Mouse (Mus musculus) cerebellum, postnatal 14 days (tissue): Measurements from ENCODE around the gene Zfp768.
A peak's percentile ranks its signal among the peaks of the same experiment; 100 is the strongest.
"Not testable (repeated sequence)": the region's sequence is repeated elsewhere in the genome, so short reads cannot be mapped to it uniquely, and the experiment has no call there.

Experiments
- DNase-seq, 2 experiments: peaks; one replicate each; pipeline ENCODE4 v3.0.0; 2021; ENCODE audit warnings: mixed read lengths in 2 of 2

Gene Zfp768

DNA sequence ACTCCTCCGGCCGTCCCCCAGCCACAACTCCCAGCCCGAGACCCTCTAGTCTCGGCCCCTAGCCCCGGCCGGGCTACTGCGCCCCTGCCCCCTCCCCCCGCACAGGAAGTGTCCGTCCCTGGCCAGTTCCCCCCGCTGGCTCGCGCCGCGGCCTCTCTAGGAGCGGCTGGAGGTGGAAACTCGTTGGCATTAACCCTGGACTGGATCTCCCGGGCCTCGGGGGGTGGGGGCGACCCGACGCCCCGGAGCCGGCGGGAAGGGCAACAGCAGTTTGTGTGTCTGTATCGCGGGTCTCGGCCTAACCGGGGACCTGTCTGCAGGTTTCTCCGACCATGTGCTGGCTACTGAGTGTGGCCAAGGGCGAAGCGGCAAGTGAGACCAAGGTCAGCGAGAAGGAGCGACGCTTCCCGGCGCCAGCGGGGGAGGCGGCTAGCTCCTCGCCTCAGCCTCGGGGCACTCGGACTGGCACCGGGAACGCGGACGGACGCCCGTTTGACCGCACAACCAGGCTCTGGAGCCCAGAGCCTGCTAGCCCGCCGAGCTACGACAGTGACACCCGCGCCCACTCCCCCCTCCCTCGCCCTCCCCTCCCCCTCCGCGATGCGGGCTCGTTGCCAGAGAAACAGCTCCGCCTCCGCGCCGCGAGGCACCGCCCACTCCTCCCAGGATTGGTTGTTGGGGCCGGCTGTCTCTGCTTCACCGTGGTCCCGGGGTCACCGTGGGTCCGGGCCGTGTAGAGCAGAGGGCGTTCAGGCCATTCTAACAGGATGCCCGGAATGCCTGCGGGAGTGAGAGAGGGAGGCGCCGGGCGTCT lies at the start of gene Zfp768:
Zfp768 (minus strand) TSS at position 78 of the 814 bp plus-strand sequence.
- peak; percentile 98 to 99 for DNase-seq

DNA sequence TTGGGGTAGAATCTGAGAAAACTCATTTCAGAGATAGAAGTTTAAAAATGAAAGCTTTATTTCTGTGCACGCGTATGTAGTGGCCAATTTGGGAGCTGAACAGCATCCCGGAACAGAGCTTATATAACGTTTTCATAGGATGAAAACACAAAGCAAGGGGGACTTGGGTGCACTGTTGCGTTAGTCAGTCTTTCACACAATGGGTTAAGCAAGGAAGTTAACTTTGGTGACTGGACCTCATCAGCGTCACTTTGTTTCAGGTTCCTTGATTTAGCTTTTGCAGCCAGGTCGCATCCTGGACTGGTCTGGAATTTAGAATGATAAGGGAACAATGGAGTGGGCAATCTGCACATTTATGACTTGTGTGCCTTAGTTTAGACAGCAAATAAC lies 48.5 kb upstream of the Zfp768 start:
- no peak for DNase-seq

DNA sequence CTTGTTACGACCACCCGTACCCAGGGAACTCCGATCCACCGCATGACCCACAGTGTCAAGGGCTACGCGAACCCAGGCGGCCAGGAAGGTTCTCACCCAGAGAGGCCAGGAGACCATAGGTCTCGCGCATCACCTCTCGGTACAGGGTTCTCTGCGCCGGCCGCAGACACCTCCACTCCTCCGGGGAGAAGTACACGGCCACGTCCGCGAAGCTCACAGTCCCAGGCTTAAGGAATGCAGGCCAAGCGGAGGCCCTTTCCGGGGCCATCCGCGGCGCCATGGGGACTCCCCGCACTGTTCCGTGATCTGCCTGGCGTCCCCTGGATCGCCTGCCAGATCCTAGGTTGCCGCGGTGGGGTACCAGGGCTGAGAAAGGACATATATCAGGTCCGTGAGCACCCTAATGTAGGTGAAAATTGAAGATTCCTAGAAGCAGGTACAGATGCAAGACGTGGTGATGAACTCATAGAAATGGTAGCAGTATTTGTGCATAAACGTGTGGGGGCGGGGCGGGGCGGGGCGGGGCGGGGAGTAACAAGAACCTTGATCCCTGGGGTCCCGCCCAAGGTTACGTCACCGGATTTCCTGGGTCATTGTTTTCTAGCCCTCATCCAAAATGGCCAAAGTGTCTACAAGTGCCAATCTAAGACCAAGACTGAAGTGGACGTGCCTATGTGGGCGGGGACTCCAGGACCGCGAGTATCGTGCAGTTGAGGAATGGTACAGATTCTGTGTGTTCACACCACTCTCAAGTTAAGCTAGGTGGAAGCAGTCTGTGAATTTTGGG lies 48.0 kb upstream of the Zfp768 start, which contains the start of gene E430018J23Rik:
E430018J23Rik (minus strand) TSS at position 473 of the 787 bp plus-strand sequence.
- peak; percentile 99 for DNase-seq

DNA sequence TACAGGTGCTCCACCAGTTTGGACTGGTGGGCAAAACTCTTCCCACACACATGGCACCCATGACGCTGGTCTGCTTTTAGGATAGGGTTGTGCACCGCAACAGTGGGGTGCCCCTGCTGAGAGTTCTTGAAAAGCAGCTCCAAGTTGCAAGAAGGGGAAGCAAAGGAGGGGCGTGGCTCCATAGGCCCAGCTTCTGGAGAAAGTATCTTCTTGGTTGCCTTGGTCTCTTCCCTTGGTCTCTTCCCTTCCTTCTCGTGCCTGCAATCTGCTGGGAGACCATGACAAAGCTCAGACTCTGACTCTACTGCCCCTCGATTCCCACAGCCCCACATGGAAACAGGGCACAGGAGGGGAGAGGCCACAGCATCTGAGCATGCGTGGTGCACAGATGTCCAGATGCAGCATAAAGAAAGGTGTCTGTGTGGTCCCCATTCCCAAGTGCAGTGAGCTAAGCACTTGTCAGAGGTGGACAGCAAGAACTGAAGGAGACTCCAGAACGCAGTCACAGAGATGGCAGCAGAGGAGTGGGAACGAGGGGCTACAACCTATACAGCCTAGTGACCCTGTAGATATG lies 46.9 kb upstream of the Zfp768 start:
- no peak for DNase-seq

DNA sequence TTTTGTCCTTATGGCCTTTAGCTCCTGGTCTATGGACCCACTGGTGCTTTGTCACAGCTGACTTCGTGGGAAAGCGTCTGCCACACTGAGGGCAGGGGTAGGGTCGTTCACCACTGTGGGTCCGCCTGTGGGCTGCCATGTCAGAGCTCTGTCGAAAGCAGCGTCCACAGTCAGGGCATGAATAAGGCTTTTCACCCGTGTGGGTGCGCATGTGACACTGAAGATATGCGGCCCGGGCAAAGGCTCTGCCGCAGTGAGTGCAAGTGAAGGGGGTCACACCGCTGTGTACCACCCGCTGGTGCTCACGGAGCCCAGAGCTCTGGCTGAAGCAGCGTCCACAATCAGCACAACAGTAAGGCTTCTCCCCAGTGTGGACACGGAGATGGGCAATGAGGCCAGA lies 46.1 kb upstream of the Zfp768 start:
- no peak for DNase-seq

DNA sequence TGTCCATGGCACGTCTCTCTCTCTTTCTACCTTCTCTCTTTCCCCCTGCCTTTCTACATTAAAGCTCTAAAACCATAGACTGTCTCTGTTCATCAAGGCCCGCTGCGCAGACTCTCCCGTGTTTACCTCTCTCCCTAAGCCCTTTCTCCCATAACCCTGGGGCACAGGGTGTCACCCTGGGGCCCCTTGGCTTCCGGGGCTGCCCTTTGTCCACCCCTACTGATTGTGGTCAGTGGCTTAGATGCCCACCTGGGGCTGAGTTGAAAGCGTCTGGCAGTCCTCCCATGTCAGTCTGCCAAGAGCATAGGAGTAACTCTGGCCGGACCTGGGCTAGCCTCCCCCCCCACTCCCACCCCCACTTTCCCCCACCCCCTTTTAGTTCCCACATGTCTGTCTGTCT lies 44.9 kb upstream of the Zfp768 start:
- DNase-seq: no peak

DNA sequence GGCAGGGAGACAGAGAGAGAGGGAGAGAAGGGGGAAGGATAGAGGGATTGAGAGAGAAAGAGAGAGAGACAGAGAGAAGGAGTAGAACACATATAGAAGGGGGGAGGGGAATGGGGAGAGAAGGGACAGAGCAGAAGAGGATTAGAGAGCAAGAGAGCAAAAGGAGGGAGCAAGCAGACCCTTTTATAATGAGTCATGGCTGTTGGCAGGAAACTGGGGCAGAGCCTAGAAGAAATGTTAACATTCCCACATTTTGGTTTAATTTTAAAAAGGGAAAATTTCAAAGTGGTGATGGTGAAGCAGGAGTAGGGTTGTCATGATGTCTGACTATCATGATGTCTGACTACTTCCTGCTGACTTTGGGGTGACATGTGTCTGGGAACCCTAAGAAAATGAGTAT lies 42.8 kb upstream of the Zfp768 start:
- not testable (repeated sequence) for DNase-seq

DNA sequence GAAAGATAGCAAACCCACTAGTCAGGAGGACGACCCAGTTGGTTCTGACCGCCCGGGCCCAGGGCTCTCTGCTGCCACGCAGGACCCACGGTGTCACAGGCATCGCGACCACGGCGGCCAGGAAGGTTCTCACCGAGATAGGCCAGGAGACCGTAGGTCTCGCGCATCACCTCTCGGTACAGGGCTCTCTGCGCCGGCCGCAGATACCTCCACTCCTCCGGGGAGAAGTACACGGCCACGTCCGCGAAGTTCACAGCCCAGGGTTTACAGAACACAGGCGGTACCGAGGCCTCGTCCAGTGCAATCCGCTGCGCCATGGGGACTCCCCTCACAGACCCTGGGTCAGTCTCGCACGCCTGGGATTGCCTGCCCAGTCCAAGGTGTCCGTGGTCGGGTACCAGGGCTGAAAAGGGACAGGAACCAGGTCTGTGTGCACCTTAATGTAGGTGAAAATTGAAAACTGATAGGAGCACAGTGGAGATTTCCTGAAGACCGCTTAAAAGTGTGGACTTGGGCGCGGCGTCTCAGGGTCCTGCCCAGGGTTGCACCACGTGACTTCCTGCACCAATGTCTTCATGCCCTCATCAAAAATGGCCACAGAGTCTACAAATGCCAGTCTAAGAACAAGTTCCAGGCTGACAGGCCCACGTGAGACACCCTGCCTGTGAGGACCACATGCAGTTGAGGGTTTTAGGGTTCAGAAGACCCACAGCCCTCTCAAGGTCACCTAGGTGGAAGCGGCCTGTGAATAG lies 41.4 kb upstream of the Zfp768 start, which contains the start of gene 9130019O22Rik:
9130019O22Rik (minus strand) TSS at position 526 of the 752 bp plus-strand sequence.
- DNase-seq: peak; percentile 96 to 97

DNA sequence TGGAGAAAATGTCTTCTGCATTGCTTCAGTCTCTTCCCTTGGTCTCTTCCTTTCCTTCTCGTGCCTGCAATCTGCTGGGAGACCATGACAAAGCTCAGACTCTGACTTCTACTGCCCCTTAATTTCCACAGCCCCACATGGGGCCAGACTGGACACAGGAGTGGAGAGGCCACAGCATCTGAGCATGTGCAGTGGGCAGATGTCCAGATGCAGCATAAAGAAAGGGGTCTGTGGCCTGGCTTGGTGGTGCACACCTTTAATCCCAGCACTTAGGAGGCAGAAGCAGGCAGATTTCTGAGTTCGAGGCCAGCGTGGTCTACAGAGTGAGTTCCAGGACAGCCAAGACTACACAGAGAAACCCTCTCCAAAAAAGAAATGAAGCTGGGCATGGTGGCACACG lies 40.2 kb upstream of the Zfp768 start:
- not testable (repeated sequence) for DNase-seq

DNA sequence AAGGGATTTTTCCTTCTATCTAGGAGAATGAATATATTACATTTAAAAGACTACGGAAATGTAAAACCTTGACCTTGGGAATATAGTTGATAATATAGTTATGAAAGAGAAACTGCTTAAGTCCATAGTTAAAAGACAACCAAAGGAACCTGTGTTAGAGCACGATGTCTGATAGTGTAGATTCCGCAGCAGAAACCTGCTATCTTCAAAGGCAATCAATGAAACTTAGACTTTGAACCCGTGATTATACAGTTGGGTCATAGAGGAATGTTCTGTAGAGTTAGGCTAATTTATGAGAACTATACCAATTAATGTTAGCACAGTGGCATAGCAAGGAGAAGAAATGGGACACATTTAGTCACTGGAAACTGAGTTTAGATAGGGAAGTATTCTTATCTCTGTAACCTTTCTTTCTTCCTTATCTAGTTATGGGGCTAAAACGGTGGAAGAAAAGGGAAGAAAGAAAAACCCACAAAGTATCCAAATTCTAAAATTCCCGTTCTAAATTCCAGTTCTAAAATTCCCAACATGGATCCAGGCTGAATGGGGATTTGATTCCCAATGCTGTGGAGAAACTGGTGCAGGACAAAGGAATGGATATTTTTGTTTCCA lies 33.0 kb upstream of the Zfp768 start:
- no peak for DNase-seq

DNA sequence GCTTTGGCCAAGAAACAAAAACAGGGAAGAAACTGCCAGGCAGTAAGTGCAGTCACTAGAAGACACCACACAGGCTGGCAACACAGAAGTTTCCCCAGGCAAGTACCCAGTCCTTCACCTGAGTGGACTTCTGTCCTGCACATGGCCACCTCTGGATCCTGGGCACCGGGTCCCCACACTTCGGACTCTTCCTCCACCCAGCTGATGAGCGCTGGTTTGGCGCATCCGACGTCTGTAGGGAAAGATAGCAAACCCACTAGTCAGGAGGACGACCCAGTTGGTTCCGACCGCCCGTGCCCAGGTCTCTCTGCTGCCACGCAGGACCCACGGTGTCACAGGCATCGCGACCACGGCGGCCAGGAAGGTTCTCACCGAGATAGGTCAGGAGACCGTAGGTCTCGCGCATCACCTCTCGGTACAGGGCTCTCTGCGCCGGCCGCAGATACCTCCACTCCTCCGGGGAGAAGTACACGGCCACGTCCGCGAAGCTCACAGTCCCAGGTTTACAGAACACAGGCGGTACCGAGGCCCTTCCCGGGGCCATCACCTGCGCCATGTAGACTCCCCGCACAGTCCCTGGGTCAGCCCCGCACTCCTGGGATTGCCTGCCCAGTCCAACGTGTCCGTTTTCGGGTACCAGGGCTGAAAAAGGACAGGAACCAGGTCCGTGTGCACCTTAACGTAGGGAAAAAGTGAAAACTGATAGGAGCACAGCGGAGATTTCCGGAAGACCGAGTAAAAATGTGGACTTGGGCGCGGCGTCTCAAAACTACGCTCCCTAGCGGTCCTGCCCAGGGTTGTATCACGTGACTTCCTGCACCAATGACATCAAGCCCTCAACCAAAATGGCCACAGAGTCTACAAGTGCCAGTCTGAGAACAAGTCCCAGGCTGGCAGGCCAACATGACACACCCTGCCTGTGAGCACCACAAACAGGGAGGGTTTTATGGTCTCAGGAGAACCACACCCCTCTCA lies 30.2 kb upstream of the Zfp768 start, which contains the start of gene Zfp747:
Zfp747 (minus strand) TSS at position 780 of the 975 bp plus-strand sequence.
- DNase-seq: peak; percentile 95 to 97

DNA sequence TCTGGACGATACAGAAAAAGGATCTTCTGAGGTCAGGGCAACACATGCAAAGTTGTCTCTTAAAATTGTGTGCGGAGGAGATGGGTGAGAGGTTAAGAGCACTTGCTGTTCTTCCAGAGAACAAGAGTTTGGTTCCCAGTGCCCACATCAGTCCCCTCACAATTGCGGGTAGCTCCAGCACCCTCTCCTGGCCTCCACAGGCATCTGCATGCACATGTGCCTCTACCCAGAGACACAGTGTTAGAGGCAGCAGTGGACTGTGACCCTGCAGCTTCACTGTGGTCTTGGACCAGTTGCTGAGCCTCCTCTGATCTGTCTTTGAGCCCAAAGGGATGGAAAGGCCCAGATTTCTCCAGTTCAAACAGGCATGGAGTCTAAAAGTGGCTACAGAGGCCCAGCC lies 26.5 kb upstream of the Zfp768 start:
- not testable (repeated sequence) for DNase-seq

DNA sequence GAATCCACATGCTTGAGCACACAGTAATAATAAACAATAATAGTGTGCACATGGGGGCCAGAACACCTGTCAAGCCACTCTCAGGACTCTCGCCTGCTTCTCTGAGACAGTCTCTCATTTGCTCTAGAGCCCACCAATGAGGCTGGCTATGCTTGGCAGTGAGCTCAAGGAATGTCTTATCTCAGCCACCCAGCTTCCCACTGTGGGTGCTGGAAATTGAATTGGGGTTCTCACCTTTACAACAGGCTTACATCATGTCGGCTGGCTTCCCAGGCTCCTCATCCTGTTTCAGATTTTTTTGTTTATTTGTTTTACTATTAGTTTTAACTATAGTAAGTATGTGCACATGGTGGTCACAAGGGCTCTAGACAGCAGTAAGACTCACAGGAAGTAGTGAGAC lies 25.8 kb upstream of the Zfp768 start:
- no peak for DNase-seq

DNA sequence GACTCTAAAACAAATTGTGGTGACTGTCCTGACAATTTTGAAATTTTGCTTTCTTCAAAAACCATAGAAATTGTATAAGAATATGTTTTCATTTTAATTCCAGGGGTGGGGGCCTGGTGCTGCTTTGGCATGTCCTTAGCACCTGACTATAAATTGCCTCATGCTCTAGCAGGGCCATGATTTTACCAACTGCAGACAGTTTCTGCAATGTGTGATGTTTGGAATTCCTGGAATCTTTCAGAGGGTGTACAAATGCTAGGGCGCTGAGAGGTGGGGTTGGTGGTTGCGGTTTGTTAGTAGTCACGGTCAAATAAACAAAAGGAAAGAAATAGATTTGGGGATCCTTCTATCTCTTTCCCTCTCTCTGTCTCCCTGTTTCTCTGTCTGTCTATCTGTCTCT lies 20.9 kb upstream of the Zfp768 start:
- no peak for DNase-seq

DNA sequence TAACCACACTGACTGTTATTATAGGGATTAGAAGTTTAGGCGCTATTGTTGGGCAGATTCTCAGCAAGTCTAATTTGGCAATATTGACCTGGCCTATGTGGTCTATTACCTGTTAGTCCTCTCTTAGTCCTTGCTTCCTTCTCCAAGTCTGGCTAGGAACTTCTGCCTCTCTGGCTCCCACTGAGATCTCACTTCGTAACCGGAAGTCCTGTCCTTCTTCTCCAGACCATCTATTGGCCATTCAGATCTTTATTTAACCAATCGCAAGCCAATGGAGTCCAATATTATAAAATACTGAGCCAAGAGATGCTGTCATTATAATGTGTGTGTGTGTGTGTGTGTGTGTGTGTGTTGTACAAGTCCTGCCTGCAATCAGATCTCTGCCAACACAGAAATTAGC lies 18.8 kb upstream of the Zfp768 start:
- no peak for DNase-seq

DNA sequence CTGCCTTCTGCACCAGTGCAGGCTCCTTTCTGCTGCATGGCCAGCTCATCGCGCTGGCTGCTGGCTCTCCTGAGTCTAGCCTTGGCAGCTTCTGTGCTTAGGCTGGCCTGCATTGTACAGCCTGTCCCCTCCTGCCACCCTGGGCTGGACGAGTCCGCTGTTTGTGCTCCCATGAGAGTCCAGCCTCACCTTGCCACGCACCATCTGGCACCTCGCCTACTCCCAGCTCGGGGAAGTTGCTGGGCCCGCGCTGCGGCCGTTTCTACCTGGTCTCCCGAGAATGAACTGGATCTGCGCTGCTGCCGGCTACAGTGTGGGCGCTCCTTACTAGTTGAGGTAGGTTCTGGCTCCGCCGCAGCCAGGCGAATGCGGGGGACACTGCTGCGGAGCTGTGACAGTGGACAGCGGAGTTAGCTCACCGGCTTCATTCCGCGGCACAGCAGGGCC lies 18.1 kb upstream of the Zfp768 start:
- peak; percentile 73 for DNase-seq

DNA sequence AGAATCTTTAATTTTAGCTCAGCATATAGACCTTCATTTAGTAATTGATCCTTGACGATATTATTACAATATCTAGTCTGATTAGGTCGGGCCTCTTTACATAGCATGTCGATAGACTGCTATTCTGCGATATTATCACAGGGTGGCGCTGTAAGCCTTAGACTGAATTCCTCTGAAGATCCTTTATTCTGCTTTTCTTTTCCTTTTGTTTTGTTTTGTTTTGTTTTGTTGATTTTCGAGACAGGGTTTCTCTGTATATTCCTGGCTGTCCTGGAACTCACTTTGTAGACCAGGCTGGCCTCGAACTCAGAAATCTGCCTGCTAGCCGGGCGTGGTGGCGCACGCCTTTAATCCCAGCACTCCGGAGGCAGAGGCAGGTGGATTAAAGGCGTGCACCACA lies 17.0 kb upstream of the Zfp768 start:
- peak; percentile 31 to 59 for DNase-seq

DNA sequence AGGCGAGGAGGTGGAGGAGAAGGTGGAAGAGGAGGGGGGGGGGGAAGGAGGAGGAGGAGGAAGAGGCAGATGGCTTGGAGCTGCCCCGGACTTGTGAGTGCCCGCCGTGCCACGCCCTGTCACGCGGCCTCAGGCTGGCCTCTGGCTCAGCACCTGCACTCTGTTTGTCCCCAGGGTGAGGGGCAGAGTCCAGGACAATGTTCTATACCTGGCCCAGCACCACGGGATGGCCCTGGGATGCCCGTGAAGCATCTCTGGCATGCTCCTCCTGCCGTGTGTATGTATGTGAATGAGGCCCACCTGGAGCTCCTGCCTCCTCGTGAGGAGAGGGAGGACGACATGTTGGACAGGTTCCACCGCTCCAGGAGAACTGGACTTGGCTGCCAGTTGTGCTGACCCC lies 16.1 kb upstream of the Zfp768 start:
- peak in 1 of 2 experiments; percentile 34 for DNase-seq

DNA sequence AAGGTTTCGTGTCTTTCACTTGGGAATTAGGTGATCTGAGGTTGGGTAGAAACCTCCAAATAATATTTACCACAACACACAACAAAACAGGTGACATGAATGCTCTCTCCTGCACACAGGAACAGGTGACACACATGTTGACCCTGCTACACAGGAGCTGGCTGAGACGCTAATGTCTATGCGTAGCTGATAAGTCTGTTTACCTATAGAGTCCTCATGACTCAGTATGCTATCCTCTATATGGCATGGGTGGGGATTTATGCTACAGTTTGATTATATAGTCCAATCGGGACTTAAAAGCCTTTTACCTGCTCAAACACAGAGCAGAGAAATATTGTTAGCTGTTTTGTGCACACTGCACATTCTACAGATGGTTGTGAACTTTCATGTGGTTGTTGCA lies 14.9 kb upstream of the Zfp768 start:
- DNase-seq: no peak

DNA sequence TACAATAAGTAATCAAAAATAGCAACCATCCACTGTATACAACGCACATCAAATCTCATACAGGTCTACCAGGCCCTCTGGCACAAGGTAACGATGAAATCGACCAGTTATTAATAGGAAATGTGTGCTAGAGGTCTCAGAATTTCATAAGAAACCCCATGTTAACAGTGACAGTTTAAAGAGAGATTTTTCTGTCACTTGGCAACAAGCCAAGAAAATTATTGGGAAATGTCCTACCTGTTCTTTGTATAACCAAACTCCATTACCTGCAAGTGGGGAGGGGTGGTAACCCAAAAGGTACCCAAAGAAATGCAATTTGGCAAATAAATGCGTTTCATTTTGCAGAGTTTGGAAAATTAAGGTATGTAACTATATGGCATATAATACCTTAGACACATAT lies 13.1 kb upstream of the Zfp768 start:
- DNase-seq: no peak

DNA sequence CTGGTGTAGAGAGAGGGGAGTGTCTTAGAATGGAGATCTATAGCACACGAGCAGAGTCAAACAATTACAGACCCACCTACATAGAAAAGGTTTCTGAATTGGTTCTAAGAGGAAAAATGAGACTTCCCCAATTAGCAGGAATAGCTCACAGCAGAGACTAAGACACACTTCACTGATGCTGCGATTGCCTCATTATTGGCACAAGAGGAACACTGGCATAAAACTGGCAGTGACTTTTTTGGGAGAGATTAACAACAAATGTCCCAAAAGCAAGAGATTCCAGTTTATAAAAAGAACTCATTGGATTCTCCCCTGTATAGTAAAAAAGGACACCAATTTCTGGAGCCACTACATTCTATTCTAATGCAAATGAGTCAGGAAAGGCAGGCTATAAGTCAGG lies 12.5 kb upstream of the Zfp768 start:
- DNase-seq: no peak
